Mouse (Mus musculus): Measurements from ENCODE around the gene Echdc1.
"Not testable (repeated sequence)": the region's sequence is repeated elsewhere in the genome, so short reads cannot be mapped to it uniquely, and the experiment has no call there.

Gene Echdc1

DNA sequence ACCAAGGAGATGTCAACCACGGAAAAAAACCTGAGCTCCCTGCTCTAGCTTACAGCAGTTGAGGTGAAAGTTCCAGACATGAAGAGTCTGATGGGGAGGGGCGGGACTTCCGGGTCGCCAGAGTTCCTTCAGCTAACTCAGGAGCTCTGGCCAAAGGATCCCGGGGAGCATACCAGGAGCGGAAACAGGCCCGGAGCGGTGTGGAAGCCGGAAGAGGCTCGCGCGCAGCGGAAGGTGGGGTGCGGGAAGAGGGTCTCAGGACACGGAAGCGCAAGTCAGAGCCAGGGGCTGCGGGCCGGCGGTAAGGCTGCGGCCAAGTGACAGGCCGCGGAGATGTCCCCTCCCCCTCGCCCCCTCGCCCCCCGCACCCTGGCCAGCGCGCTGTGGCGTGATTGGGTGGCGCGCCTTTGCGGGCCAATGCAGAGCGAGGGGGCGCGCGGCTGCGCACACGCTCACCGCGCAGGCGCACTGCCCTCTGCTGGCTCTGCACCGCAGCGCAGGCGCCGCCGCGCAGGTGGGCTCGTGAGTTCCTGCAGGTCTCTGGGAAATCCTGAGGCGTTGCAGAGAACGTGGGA is at the start of gene Echdc1:
Gene Echdc1, plus strand, starts transcription at position 103 of the 575 bp plus-strand sequence.
- DNase-seq (ENCODE audit: low spot score): peak; percentile 83

DNA sequence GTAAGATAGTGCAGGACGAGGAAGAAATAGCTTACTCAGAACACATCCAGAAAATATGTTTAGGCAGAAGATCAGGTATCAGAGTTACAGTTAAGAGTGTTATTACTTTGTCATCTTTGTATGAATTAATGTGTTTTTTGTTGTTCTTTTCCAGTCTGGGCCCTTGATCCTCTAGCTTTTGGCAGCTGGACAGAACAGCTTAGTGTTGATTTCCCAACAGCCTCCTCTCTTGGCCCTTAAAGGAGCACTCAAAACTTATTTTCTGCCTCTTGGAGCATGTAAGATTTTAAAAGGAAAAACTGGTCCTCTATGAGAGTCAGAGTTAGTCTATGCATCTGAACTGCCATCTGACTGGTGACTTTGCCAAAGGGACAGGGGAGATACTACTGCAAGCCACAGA is 31.2 kb upstream of the Echdc1 start:
- DNase-seq (ENCODE audit: low spot score): no peak

DNA sequence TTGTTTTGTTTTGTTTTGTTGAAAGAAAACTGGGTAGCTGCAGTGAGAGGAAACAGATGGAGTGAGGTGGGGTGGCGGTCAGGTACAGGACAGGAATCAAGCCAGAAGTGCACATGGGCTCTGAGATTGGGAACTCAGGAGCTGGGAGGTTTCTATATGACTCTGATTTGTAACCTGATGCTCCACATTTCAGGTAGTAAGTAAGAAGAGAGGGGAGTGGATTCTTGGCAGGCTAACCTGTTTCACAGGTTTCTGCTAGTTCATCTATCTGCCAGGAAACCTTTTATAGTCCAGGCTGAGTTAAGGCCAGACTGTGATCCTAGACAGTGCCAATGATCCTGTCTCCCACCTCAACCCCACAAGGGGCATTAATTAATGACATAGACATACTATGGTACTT is 27.2 kb upstream of the Echdc1 start:
- no peak for DNase-seq (ENCODE audit: low spot score)

GRCm38 (mm10) chr10:29302230-29302629 is 10.7 kb upstream of the Echdc1 start:
- DNase-seq (ENCODE audit: low spot score): no peak

GRCm38 (mm10) chr10:29311480-29312219 is 1.3 kb upstream of the Echdc1 start:
- DNase-seq (ENCODE audit: low spot score): no peak

DNA sequence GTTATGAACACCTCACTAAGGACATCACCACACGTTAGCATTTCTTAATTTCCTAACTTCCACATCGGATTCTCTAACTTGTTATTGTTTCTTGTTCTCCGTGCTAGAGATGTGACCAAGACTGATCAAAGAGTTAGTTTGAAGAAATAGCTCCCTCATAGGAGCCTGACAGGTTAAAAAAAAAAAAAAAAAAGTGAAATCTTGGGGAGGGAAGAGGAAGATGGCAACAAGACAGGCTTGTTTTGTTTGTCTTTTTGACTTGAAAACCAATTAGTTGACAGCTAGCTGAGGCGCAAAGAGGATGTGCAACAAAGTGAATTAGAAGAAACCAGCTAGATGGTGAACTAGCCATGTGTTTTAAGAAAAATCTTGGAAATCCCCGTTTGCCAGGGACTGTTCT is 939 bp downstream of the Echdc1 start:
- DNase-seq (ENCODE audit: low spot score): no peak

DNA sequence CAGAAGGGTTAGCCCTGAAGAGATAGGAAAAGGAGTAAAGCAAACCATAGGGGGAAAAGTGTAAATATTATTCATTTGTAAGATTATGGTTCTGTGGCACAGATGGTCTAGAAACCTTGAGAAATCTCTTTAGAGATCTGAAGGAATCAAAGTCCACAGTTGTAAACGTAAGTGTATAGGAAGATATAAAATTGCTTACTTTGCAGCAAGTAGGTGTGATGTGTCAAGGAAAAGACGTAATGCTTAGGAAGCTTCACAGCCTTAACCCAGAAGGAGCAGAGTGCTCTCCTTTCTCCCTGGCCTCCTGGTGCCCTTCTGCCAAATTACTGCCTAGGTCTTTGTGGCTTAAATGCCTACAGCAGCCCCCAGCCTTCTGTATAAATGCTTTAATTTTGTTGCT is 11.9 kb downstream of the Echdc1 start:
- DNase-seq (ENCODE audit: low spot score): no peak

DNA sequence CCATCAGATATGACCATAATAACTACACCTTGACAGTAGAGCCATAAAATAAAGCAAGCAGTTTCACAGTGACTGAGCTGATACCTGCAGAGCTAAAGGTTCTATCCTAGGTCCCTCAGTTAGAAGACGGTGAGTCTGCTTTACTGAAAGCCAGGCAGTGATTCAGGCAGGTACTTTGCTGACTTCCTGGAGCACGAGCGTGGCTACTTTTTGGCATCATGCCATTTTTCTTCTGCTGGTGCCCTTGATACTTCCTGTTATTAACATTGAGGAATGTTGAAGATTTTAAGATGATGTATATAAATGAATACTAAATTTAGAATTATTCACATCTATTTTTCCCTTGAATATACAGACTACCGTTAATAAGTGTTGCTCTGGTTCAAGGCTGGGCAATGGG is 20.9 kb downstream of the Echdc1 start:
- no peak for DNase-seq (ENCODE audit: low spot score)

DNA sequence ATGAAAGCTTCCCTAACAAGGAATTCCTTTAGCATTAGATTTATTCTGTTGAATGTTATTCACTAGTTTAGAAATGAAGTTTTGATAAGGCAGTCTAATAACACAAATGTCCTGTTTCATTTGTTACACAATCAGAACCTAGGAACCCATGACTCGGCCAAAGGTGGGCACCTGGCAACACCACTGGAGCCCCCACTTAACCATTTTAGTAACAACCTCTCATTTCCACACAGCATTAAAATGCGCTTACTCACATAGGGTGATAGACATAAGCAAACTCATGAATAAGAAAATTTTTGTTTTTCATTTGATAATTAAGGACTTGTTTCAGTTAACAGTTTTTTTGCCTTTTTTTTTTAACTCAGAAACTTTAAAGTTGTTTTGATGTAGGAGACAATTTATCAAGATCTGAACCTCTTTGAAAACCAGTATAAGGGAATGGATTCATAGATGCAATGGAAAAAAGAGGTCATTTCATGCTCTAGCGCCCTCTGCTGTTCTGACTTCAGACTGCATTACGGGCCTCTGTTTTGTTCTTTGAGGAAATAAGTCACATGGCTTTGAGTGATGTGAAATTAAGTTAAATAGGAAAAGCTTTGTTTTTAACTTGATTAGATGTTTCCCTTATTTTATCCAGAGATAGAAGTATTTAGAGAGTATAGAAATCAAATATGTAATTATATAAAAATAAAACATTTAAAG is 25.5 kb downstream of the Echdc1 start:
- peak; percentile 35 for DNase-seq (ENCODE audit: low spot score)

DNA sequence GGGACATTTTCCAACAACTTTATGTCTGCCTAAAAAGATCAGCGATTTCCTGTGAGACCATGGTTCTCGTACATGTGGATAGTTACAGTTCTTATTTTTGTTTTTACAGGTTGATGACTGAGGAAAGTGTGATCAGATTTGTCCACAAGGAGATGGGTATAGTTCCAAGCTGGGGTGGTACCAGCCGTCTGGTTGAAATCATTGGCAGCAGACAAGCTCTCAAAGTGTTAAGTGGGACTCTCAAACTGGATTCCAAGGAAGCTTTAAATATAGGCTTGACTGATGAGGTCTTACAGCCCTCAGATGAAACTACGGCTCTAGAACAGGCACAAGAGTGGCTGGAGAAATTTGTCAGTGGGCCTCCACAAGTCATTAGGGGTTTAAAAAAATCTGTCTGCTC is 31.3 kb downstream of the Echdc1 start:
- DNase-seq (ENCODE audit: low spot score): no peak

GRCm38 (mm10) chr10:29346638-29347037 is 33.7 kb downstream of the Echdc1 start:
- no peak for DNase-seq (ENCODE audit: low spot score)

DNA sequence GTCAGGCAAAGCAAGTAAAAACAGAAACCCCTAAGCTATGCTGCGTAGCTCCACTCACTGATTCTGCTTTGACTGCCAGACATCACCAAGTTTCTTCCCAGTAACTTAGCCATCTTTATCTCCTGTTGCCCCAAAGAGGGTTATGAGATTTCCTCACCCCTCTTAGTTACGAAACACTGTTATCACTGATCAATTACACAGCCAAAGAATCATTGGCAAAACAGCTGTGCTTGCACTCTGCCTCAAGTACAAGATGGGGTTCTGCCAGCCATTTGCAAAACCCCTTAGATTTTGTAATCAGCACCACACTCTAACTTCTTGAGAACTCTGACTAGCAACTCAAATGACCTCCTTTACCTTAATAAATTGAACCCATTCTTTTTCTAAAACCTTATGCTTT is 38.5 kb downstream of the Echdc1 start:
- no peak for DNase-seq (ENCODE audit: low spot score)

GRCm38 (mm10) chr10:29352575-29352974 is 39.6 kb downstream of the Echdc1 start:
- DNase-seq (ENCODE audit: low spot score): no peak

DNA sequence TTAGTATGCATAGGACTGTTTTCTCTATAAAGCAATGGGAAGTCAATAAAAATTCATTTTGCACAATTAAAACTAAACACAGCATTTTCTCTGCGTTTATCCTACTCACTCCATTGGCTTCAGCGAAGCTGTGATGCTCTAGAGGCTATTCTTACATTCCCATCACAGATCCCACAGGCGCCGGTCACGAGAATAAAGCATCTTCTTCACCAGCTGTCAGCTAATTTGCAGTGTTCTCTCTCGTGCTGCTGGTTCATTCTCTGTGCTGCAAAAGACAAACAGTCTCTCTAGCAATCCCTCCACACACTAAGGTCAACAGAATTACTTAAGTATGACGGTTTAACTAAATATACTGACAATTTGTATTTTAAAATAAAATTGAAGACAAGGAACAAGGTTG is 41.2 kb downstream of the Echdc1 start:
- DNase-seq (ENCODE audit: low spot score): no peak

GRCm38 (mm10) chr10:29361095-29361463 is 48.1 kb downstream of the Echdc1 start:
- no peak for DNase-seq (ENCODE audit: low spot score)

- peak; percentile 91 for DNase-seq (ENCODE audit: low spot score)
Observed at GRCm38 (mm10) chr10:29361464-29362196, 48.7 kb downstream of the Echdc1 start.

DNA sequence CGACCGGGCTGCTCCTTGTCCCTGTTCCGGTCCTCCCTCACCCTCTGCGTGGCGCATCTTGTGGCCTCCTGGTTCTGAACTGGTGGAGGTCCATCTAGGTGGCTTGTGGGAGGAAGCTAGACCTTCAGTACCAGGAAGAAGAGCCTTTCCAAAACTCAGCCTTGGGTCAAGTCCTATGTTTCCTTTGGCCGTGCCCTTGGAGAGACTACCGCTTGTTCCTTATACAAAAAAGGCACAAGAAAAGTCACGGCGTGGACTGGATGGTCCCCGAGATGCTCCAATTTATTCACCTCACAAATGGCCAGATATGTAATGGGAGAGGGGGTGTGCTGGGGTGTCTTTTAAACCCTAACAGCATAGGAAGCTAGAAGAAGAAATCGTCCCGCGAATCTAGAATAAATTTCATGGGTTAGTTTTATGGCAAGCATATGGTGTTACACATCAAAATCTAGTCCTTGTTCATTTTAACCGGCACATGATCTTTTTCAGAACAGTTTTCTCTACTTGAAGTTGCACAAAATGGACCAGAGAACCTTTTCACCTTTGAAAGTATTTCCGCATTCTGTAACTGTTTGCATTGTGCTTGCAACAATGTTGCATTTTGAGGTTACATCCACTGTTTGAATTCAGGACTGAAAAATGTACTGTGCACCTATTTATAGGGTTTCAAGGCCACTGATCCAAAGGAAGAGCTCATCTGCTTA is 49.4 kb downstream of the Echdc1 start, which contains the start of gene Rnf146:
Gene Rnf146, minus strand, starts transcription at position 246 of the 704 bp plus-strand sequence.
- no peak for DNase-seq (ENCODE audit: low spot score)

DNA sequence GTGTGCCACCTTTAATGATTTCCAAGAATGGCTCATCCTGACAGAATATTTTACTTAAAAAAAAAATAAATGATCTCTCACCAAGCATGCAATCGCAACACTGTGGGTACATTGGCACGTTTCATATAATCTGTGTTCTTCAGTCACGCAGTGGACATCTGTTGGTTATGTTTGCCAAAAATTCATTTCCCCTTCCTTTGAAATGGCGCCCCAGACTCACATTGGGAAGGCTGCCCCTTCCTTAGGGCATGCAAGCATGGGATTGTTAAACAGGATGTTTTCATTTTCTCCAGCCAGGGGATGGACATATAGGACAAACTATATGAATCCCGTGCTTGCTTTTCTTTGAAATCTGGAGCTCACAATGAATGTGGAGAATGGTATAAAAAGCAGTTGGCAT is 61.1 kb downstream of the Echdc1 start:
- DNase-seq (ENCODE audit: low spot score): no peak

- no peak for DNase-seq (ENCODE audit: low spot score)
Observed at GRCm38 (mm10) chr10:29381558-29381957, 68.6 kb downstream of the Echdc1 start.

GRCm38 (mm10) chr10:29394890-29395289 is 81.9 kb downstream of the Echdc1 start:
- not testable (repeated sequence) for DNase-seq (ENCODE audit: low spot score)
